Mouse (Mus musculus): ENCODE results near the gene Wfdc8. TPM values are rescaled to one million over a fixed set of nuclear protein-coding genes. Genes with fewer than 3 reads are reported as not detected.

Wfdc8 gene
- 1.6 TPM for polyA plus RNA-seq (2014; fragmentation: Illumina TruSeq; extraction: RNeasy Lipid Tissue Mini Kit (QIAGEN cat#74804); ENCODE audit: low read depth, low replicate concordance)

GRCm38 (mm10) chr2:164613471-164613870, at the start of gene Wfdc8, which contains the start of gene Wfdc6b:
Wfdc8 (minus strand) TSS chr2:164613626.
Wfdc6b (plus strand) TSS chr2:164613522.

DNA sequence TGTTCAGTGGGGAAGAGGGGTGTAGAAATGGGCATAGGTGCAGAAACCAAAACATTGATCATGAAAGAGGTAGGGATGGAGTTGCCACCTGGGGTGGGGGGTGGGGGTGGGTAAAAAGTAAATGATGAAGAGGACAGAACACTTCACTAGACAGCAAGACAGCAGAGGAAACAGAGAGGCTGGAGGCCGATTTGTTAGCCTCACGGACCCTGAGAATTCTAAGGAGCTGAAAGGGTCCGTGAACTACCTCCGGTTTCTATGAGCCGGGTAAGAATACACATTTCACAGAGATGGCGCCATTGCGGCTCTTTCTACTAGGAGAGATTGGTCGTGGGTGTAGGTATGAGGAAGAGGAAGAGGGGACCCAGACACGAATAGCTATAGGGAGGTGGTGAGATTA, 43.1 kb upstream of the Wfdc8 start, which contains the start of gene Wfdc9:
Gene Wfdc9, minus strand, starts transcription at position 101 of the 400 bp plus-strand sequence.

DNA sequence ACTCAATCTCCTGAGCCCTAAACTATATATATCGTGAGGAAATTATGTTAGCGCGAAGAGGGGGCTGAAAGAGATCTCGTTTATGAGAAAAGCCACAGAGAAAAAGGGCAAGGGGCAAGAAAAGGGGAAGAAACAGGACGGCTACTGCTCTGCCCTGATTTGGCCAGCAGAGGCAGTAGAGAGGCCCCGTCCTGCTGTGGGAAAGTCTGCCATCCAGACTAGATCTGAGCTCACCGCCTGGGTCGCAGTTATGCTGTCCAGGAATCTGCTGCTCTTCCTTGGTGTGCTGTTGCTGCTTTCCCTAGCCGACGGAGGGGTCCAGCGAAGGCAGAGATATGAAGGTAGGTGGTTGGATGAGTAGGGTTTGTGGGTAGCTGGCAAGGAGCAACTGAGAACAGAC, 42.4 kb upstream of the Wfdc8 start, which contains the start of gene Wfdc10:
Gene Wfdc10, plus strand, starts transcription at position 189 of the 400 bp plus-strand sequence.

GRCm38 (mm10) chr2:164638696-164639095, 25.3 kb upstream of the Wfdc8 start, which contains the start of gene Wfdc16:
Wfdc16 (minus strand) TSS chr2:164638796.

GRCm38 (mm10) chr2:164593494-164593893, 19.9 kb downstream of the Wfdc8 start, which contains the start of gene Eppin:
Eppin (minus strand) TSS chr2:164593594.

DNA sequence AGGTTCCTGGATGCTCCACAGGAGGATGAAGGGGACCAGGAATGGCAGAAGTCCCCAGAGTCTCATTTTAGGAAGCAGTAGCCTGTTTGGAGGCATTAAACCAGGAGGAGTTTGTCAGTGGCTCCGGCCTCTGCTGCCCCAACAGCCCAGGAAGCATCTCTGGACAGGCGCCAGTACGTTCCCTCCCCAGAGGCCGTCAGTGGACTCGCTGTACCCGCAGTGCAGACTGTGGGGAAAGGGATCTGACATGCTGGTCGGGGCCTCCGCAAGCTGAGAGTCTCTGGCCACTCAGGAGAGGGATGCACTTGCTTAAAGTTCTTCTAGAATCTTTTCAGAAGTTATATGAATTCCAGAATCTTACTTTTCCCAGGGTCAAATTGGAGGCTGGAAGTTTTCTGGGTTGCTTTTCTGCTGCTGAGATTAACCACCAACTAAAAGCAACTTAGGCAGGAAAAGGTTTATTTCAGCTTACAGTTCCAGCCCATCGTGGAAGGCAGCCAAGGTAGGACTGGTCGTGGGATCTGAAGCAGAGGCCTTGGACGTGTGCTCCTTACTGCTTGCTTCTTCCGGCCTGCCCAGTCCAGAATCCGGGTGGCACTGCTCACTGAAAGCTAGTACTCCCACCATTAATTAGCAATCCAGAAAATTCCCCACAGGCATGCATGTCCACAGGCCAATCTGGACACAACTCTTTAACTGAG, 28.3 kb downstream of the Wfdc8 start, which contains the start of gene Wfdc6a:
Gene Wfdc6a, minus strand, starts transcription at position 423 of the 701 bp plus-strand sequence.

DNA sequence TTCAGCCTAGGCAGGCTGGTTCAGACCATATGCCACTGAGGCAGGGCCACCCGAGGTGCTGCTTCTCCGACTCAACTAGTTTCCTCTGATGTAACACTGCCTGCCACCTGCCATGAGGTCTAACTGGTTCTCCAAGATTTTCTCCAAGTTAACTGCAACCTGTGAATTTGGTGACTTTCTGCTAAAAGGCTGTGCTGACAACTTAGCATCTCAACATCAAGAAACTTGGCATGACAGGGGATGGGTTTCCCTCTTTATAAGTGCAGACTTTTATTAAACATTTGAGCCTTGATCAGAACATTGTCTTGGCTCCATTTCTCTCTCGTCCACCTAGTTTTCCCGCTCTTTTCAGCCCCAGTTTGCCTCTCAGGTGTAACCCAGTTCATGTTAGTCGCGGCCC, 40.1 kb downstream of the Wfdc8 start, which contains the start of gene Spint3:
Gene Spint3, minus strand, starts transcription at position 101 of the 400 bp plus-strand sequence.

GRCm38 (mm10) chr2:164562391-164563188, 50.8 kb downstream of the Wfdc8 start, which contains the start of gene Wfdc2:
Wfdc2 (plus strand) TSS chr2:164562413.

Other genes starting within 250 kb of the Wfdc8 start
- 0.27 TPM for gene Slpi, start 224.5 kb downstream of the Wfdc8 start, polyA plus RNA-seq (2014; fragmentation: Illumina TruSeq; extraction: RNeasy Lipid Tissue Mini Kit (QIAGEN cat#74804); ENCODE audit: low read depth, low replicate concordance)
- not detected for gene Rbpjl, start 210.5 kb downstream of the Wfdc8 start, polyA plus RNA-seq (2014; fragmentation: Illumina TruSeq; extraction: RNeasy Lipid Tissue Mini Kit (QIAGEN cat#74804); ENCODE audit: low read depth, low replicate concordance)
- not detected for gene Matn4, start 208.5 kb downstream of the Wfdc8 start, polyA plus RNA-seq (2014; fragmentation: Illumina TruSeq; extraction: RNeasy Lipid Tissue Mini Kit (QIAGEN cat#74804); ENCODE audit: low read depth, low replicate concordance)
- gene Sdc4, start 169.7 kb downstream of the Wfdc8 start, polyA plus RNA-seq (2014; fragmentation: Illumina TruSeq; extraction: RNeasy Lipid Tissue Mini Kit (QIAGEN cat#74804); ENCODE audit: low read depth, low replicate concordance), result 23.5 TPM
- gene Sys1, start 156.7 kb downstream of the Wfdc8 start, polyA plus RNA-seq (2014; fragmentation: Illumina TruSeq; extraction: RNeasy Lipid Tissue Mini Kit (QIAGEN cat#74804); ENCODE audit: low read depth, low replicate concordance), result 6.3 TPM
- not detected for gene Gm20458, start 152.7 kb downstream of the Wfdc8 start, polyA plus RNA-seq (2014; fragmentation: Illumina TruSeq; extraction: RNeasy Lipid Tissue Mini Kit (QIAGEN cat#74804); ENCODE audit: low read depth, low replicate concordance)
- 308 TPM for gene Trp53tg5, start 139.9 kb downstream of the Wfdc8 start, polyA plus RNA-seq (2014; fragmentation: Illumina TruSeq; extraction: RNeasy Lipid Tissue Mini Kit (QIAGEN cat#74804); ENCODE audit: low read depth, low replicate concordance)
- 0.98 TPM for gene Dbndd2, start 127.5 kb downstream of the Wfdc8 start, polyA plus RNA-seq (2014; fragmentation: Illumina TruSeq; extraction: RNeasy Lipid Tissue Mini Kit (QIAGEN cat#74804); ENCODE audit: low read depth, low replicate concordance)
- 8.8 TPM for gene Pigt, start 116.1 kb downstream of the Wfdc8 start, polyA plus RNA-seq (2014; fragmentation: Illumina TruSeq; extraction: RNeasy Lipid Tissue Mini Kit (QIAGEN cat#74804); ENCODE audit: low read depth, low replicate concordance)
- not detected for gene Wfdc2, start 51.2 kb downstream of the Wfdc8 start, polyA plus RNA-seq (2014; fragmentation: Illumina TruSeq; extraction: RNeasy Lipid Tissue Mini Kit (QIAGEN cat#74804); ENCODE audit: low read depth, low replicate concordance)
- not detected for gene Spint3, start 40.2 kb downstream of the Wfdc8 start, polyA plus RNA-seq (2014; fragmentation: Illumina TruSeq; extraction: RNeasy Lipid Tissue Mini Kit (QIAGEN cat#74804); ENCODE audit: low read depth, low replicate concordance)
- 17.8 TPM for gene Wfdc6a, start 28.2 kb downstream of the Wfdc8 start, polyA plus RNA-seq (2014; fragmentation: Illumina TruSeq; extraction: RNeasy Lipid Tissue Mini Kit (QIAGEN cat#74804); ENCODE audit: low read depth, low replicate concordance)
- gene Eppin, start 20.0 kb downstream of the Wfdc8 start, polyA plus RNA-seq (2014; fragmentation: Illumina TruSeq; extraction: RNeasy Lipid Tissue Mini Kit (QIAGEN cat#74804); ENCODE audit: low read depth, low replicate concordance), result 83.7 TPM
- 2.2 TPM for gene Wfdc6b, start 104 bp downstream of the Wfdc8 start, polyA plus RNA-seq (2014; fragmentation: Illumina TruSeq; extraction: RNeasy Lipid Tissue Mini Kit (QIAGEN cat#74804); ENCODE audit: low read depth, low replicate concordance)
- 2.0 TPM for gene Wfdc16, start 25.2 kb upstream of the Wfdc8 start, polyA plus RNA-seq (2014; fragmentation: Illumina TruSeq; extraction: RNeasy Lipid Tissue Mini Kit (QIAGEN cat#74804); ENCODE audit: low read depth, low replicate concordance)
- 15.1 TPM for gene Wfdc10, start 42.4 kb upstream of the Wfdc8 start, polyA plus RNA-seq (2014; fragmentation: Illumina TruSeq; extraction: RNeasy Lipid Tissue Mini Kit (QIAGEN cat#74804); ENCODE audit: low read depth, low replicate concordance)
- gene Wfdc9, start 43.0 kb upstream of the Wfdc8 start, polyA plus RNA-seq (2014; fragmentation: Illumina TruSeq; extraction: RNeasy Lipid Tissue Mini Kit (QIAGEN cat#74804); ENCODE audit: low read depth, low replicate concordance), result not detected
- not detected for gene Wfdc11, start 60.5 kb upstream of the Wfdc8 start, polyA plus RNA-seq (2014; fragmentation: Illumina TruSeq; extraction: RNeasy Lipid Tissue Mini Kit (QIAGEN cat#74804); ENCODE audit: low read depth, low replicate concordance)
- 2.2 TPM for gene Wfdc13, start 71.5 kb upstream of the Wfdc8 start, polyA plus RNA-seq (2014; fragmentation: Illumina TruSeq; extraction: RNeasy Lipid Tissue Mini Kit (QIAGEN cat#74804); ENCODE audit: low read depth, low replicate concordance)
- gene Spint4, start 84.9 kb upstream of the Wfdc8 start, polyA plus RNA-seq (2014; fragmentation: Illumina TruSeq; extraction: RNeasy Lipid Tissue Mini Kit (QIAGEN cat#74804); ENCODE audit: low read depth, low replicate concordance), result not detected
- gene Spint5, start 101.7 kb upstream of the Wfdc8 start, polyA plus RNA-seq (2014; fragmentation: Illumina TruSeq; extraction: RNeasy Lipid Tissue Mini Kit (QIAGEN cat#74804); ENCODE audit: low read depth, low replicate concordance), result 8.1 TPM
- 11.3 TPM for gene Wfdc3, start 132.3 kb upstream of the Wfdc8 start, polyA plus RNA-seq (2014; fragmentation: Illumina TruSeq; extraction: RNeasy Lipid Tissue Mini Kit (QIAGEN cat#74804); ENCODE audit: low read depth, low replicate concordance)
- 5.0 TPM for gene Dnttip1, start 132.4 kb upstream of the Wfdc8 start, polyA plus RNA-seq (2014; fragmentation: Illumina TruSeq; extraction: RNeasy Lipid Tissue Mini Kit (QIAGEN cat#74804); ENCODE audit: low read depth, low replicate concordance)
- 11.9 TPM for gene Ube2c, start 156.3 kb upstream of the Wfdc8 start, polyA plus RNA-seq (2014; fragmentation: Illumina TruSeq; extraction: RNeasy Lipid Tissue Mini Kit (QIAGEN cat#74804); ENCODE audit: low read depth, low replicate concordance)
- gene Tnnc2, start 166.3 kb upstream of the Wfdc8 start, polyA plus RNA-seq (2014; fragmentation: Illumina TruSeq; extraction: RNeasy Lipid Tissue Mini Kit (QIAGEN cat#74804); ENCODE audit: low read depth, low replicate concordance), result not detected
- gene Snx21, start 172.2 kb upstream of the Wfdc8 start, polyA plus RNA-seq (2014; fragmentation: Illumina TruSeq; extraction: RNeasy Lipid Tissue Mini Kit (QIAGEN cat#74804); ENCODE audit: low read depth, low replicate concordance), result 1.4 TPM
- gene Acot8, start 191.3 kb upstream of the Wfdc8 start, polyA plus RNA-seq (2014; fragmentation: Illumina TruSeq; extraction: RNeasy Lipid Tissue Mini Kit (QIAGEN cat#74804); ENCODE audit: low read depth, low replicate concordance), result 1.3 TPM
- gene Zswim3, start 191.5 kb upstream of the Wfdc8 start, polyA plus RNA-seq (2014; fragmentation: Illumina TruSeq; extraction: RNeasy Lipid Tissue Mini Kit (QIAGEN cat#74804); ENCODE audit: low read depth, low replicate concordance), result 14.7 TPM
- gene Zswim1, start 209.1 kb upstream of the Wfdc8 start, polyA plus RNA-seq (2014; fragmentation: Illumina TruSeq; extraction: RNeasy Lipid Tissue Mini Kit (QIAGEN cat#74804); ENCODE audit: low read depth, low replicate concordance), result 6.0 TPM
- gene Spata25, start 214.9 kb upstream of the Wfdc8 start, polyA plus RNA-seq (2014; fragmentation: Illumina TruSeq; extraction: RNeasy Lipid Tissue Mini Kit (QIAGEN cat#74804); ENCODE audit: low read depth, low replicate concordance), result 15.7 TPM
- gene Ctsa, start 219.2 kb upstream of the Wfdc8 start, polyA plus RNA-seq (2014; fragmentation: Illumina TruSeq; extraction: RNeasy Lipid Tissue Mini Kit (QIAGEN cat#74804); ENCODE audit: low read depth, low replicate concordance), result 5.4 TPM
- gene Neurl2, start 219.8 kb upstream of the Wfdc8 start, polyA plus RNA-seq (2014; fragmentation: Illumina TruSeq; extraction: RNeasy Lipid Tissue Mini Kit (QIAGEN cat#74804); ENCODE audit: low read depth, low replicate concordance), result not detected
- 1.1 TPM for gene Pltp, start 244.1 kb upstream of the Wfdc8 start, polyA plus RNA-seq (2014; fragmentation: Illumina TruSeq; extraction: RNeasy Lipid Tissue Mini Kit (QIAGEN cat#74804); ENCODE audit: low read depth, low replicate concordance)